Mouse (Mus musculus): ENCODE data around the gene Spo11. TPM values are rescaled to one million over a fixed set of nuclear protein-coding genes. Genes with fewer than 3 reads are reported as not detected.

Gene Spo11
- polyA plus RNA-seq, 1 experiment from 2014 or later = 0.09 TPM

DNA sequence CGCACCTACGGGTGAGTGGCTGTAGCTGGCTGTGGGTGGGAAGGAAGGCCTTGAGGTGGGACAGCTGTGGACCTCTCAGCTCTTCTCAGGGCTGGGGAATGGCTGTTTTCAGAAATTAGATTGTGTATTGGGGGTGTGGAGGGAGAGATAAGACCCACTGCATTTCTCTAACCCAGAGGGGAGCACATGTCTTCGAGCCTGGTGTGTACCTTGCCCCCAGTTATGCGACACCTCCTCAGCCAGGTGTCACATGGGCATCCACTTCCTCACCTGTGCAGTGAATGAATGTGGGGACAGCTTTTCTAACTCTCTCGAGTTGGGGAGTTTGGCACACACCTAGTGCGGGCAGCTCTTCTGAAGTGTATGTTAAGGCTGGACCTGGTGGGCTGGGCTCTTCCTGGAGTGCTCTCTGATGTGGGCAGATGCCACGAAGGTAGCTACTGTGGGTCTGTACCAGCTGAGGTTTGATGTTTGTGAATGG is 45.9 kb downstream of the Spo11 start:
- 90% methylated on average over 7 of the region's 7 CpGs for WGBS
- H3K27ac ChIP-seq (ENCODE audit: low read depth, low read length) = no peak overlapping the region
- H3K9me3 ChIP-seq (ENCODE audit: control insufficient read depth, low read length) = no peaks in the 10 kb centered on the region
- peaks cover 31% of the 10 kb centered on the region for H3K4me1 ChIP-seq (ENCODE audit: control insufficient read depth, insufficient read depth, low read length)
- 0 out of 2 replicates have a peak, but pooled peaks cover 4% of the 10 kb centered on the region for H3K36me3 ChIP-seq (ENCODE audit: control insufficient read depth, insufficient read depth, low read length)
- no peak overlapping the region for H3K9ac ChIP-seq (replicated peaks; ENCODE audit: low read depth, low read length)
- no peak for ATAC-seq (ENCODE audit: low read depth)
- H3K27me3 ChIP-seq (ENCODE audit: control insufficient read depth, insufficient read depth, low read length) = no peaks in the 10 kb centered on the region
- no peak overlapping the region for H3K4me3 ChIP-seq (ENCODE audit: low read depth, low read length)
- peak overlapping the region; percentile 91 for H3K4me2 ChIP-seq (ENCODE audit: low read depth, low read length)

DNA sequence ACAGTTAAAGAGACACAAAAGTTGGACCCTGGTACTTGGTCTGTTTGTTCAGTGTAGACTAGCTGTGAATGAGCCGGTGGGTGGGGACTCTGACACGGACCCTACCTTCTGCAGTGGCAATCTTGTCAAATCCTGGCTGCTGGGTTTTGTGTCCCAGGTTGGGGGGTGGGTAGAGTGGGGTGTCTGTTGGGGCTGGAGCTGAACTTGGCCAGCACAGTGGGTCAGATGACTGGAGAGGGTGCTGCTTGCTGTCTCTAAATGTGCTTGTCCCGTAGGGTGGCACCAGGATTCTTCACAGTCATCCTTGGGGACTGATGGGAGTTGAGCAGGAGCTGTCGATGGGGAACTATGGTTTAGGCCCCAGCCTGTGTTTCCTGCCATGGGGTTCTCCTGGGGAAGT is 46.5 kb downstream of the Spo11 start:
- Histone ChIP-seq H3K4me1 (ENCODE audit: control insufficient read depth, insufficient read depth, low read length) (peaks cover 32% of the 10 kb centered on the region), H3K9me3 (ENCODE audit: control insufficient read depth, low read length) (no peaks in the 10 kb centered on the region), H3K4me2 (ENCODE audit: low read depth, low read length) (0 out of 2 replicates have a peak overlapping the region, but pooled peaks have one; percentile 91), H3K36me3 (ENCODE audit: control insufficient read depth, insufficient read depth, low read length) (0 out of 2 replicates have a peak, but pooled peaks cover 4% of the 10 kb centered on the region), H3K9ac (replicated peaks; ENCODE audit: low read depth, low read length) (no peak overlapping the region), H3K4me3 (ENCODE audit: low read depth, low read length) (no peak overlapping the region), H3K27me3 (ENCODE audit: control insufficient read depth, insufficient read depth, low read length) (no peaks in the 10 kb centered on the region), H3K27ac (ENCODE audit: low read depth, low read length) (no peak overlapping the region)
- ATAC-seq (ENCODE audit: low read depth) = no peak
- 83% methylated on average over 4 of the region's 4 CpGs for WGBS

DNA sequence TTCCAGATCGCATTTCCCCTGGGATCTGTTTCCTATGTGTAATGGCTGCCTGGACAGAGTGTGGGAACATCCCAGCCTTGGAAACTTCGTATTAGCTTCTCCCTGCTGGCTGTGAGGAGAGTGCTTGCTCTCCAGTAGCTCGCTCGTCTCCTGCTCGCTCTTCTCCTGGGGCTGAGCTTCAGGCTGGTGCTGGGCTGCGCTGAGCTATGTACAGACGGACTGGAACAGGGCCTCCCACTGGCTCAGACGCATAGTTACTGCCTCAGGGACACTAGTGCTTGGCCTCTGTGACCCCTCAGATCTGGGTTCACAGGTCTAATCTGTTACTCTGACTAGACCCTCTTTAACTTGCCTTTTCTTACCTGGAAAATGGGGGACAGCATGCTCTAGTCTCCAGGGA is 46.9 kb downstream of the Spo11 start:
- peaks cover 7% of the 10 kb centered on the region; the same call in 1 of the 2 replicates for H3K36me3 ChIP-seq (ENCODE audit: control insufficient read depth, insufficient read depth, low read length)
- H3K4me2 ChIP-seq (ENCODE audit: low read depth, low read length) = no peak overlapping the region
- no peak overlapping the region for H3K9ac ChIP-seq (replicated peaks; ENCODE audit: low read depth, low read length)
- peaks cover 31% of the 10 kb centered on the region for H3K4me1 ChIP-seq (ENCODE audit: control insufficient read depth, insufficient read depth, low read length)
- ATAC-seq (ENCODE audit: low read depth) = no peak
- H3K4me3 ChIP-seq (ENCODE audit: low read depth, low read length) = no peak overlapping the region
- no peaks in the 10 kb centered on the region for H3K9me3 ChIP-seq (ENCODE audit: control insufficient read depth, low read length)
- no peak overlapping the region for H3K27ac ChIP-seq (ENCODE audit: low read depth, low read length)
- 78% methylated on average over 8 of the region's 8 CpGs for WGBS
- no peaks in the 10 kb centered on the region for H3K27me3 ChIP-seq (ENCODE audit: control insufficient read depth, insufficient read depth, low read length)

DNA sequence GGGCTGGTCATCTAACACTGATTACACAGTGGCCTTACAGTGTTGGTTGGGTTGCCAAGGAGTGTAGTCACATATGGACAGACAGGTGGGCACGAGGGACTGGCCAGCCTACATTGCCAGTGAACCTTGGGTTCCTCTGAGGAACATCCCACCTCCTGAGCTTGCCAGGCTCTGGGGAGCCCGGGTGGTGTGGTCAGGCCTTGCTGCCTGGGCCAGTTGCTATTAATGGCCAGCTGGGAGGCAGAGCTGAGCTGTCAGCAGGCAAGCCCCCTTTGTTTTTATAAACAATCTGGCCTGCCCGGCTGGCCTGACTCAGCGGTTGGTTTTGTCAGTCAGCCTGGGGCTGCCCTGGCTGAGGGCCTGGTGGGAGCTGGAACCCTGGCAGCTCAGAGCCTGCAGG is 47.4 kb downstream of the Spo11 start:
- WGBS = 19% methylated on average over 4 of the region's 4 CpGs
- Histone ChIP-seq H3K4me3 (ENCODE audit: low read depth, low read length) (no peak overlapping the region), H3K27ac (ENCODE audit: low read depth, low read length) (no peak overlapping the region), H3K9me3 (ENCODE audit: control insufficient read depth, low read length) (no peaks in the 10 kb centered on the region), H3K36me3 (ENCODE audit: control insufficient read depth, insufficient read depth, low read length) (peaks cover 7% of the 10 kb centered on the region; the same call in 1 of the 2 replicates), H3K4me2 (ENCODE audit: low read depth, low read length) (no peak overlapping the region), H3K9ac (replicated peaks; ENCODE audit: low read depth, low read length) (no peak overlapping the region), H3K27me3 (ENCODE audit: control insufficient read depth, insufficient read depth, low read length) (no peaks in the 10 kb centered on the region), H3K4me1 (ENCODE audit: control insufficient read depth, insufficient read depth, low read length) (peaks cover 28% of the 10 kb centered on the region)
- no peak for ATAC-seq (ENCODE audit: low read depth)

DNA sequence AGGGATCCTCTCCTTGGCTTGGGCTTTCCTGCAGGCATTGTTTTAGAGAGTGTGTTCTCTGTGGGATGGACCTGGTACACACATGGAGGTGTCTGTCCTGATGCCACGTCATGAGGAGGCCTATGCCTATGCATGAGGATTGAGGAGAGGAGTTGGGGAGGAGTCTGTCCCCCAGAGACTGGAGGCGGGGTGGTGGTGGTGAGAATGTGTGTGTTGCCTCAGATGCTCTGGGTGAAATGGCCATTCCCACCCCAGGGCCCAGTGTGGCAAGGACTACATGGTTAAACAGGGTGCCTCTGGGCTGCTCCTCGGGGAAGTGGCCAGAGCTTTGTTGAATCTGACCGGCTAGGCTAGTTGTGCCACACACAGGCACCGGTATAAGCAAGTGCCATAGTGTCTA is 48.8 kb downstream of the Spo11 start:
- Histone ChIP-seq H3K9ac (replicated peaks; ENCODE audit: low read depth, low read length) (no peak overlapping the region), H3K36me3 (ENCODE audit: control insufficient read depth, insufficient read depth, low read length) (peaks cover 7% of the 10 kb centered on the region), H3K4me3 (ENCODE audit: low read depth, low read length) (no peak overlapping the region), H3K27me3 (ENCODE audit: control insufficient read depth, insufficient read depth, low read length) (no peaks in the 10 kb centered on the region), H3K4me1 (ENCODE audit: control insufficient read depth, insufficient read depth, low read length) (peaks cover 28% of the 10 kb centered on the region), H3K4me2 (ENCODE audit: low read depth, low read length) (no peak overlapping the region), H3K27ac (ENCODE audit: low read depth, low read length) (no peak overlapping the region), H3K9me3 (ENCODE audit: control insufficient read depth, low read length) (no peaks in the 10 kb centered on the region)
- ATAC-seq (ENCODE audit: low read depth) = no peak
- 81% methylated on average over 5 of the region's 5 CpGs for WGBS

DNA sequence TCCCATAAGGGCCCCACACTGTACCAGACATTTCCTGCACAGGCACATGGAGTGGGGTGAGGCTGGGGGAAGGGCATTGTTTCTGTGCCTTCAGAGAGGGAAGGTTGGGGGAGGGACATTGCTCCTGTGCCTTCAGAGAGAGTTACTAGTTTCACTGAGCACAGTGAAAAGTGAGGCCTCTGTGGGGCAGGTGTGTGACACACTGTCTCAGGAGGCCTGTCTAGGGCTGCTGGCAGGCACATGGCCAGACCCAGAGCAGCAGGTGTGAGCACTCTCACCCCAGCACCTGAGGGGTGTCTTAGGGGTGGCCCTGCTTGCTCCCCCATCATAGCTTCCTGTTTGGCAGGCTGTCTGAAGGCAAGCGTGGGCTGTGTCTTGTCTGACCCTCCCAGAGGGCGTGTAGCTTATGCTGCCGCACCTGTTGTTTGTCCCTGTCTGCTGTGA is 49.2 kb downstream of the Spo11 start:
- Histone ChIP-seq H3K27me3 (ENCODE audit: control insufficient read depth, insufficient read depth, low read length) (no peaks in the 10 kb centered on the region), H3K4me2 (ENCODE audit: low read depth, low read length) (no peak overlapping the region), H3K36me3 (ENCODE audit: control insufficient read depth, insufficient read depth, low read length) (peaks cover 7% of the 10 kb centered on the region), H3K4me3 (ENCODE audit: low read depth, low read length) (no peak overlapping the region), H3K4me1 (ENCODE audit: control insufficient read depth, insufficient read depth, low read length) (peaks cover 28% of the 10 kb centered on the region), H3K27ac (ENCODE audit: low read depth, low read length) (no peak overlapping the region), H3K9me3 (ENCODE audit: control insufficient read depth, low read length) (no peaks in the 10 kb centered on the region), H3K9ac (replicated peaks; ENCODE audit: low read depth, low read length) (no peak overlapping the region)
- 90% methylated on average over 3 of the region's 3 CpGs for WGBS
- ATAC-seq (ENCODE audit: low read depth) = no peak

DNA sequence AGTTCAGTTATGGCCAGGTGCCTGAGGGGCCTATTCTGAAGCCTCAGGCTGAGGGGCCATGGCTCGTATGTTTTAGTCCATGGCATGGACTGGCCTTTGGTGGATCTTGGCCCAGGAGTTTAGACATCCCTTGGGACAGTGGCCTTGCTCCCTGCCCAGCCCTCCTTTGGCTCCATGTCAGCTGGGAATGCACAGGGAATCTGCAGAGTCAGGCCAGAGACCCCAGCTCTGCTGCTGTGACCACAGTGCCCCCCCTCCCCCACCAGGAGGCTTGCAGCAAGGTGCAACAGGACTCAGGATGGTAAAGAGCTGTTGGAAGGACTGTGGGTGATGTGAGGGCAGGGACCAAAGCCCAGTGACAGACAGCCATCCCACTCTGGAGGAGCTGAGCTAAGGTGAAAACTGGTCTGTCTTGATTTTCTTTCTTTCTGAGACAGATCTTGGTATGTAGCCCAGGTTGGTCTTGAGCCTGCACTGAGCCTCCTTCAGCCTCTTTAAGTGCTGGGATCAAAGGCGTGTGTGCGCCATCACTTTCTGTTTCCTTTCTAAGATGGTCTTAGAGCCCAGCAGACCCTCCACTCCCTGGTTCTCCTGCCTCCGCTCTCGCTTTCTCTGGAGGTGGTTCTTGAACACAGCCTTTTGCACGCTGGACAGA is 49.8 kb downstream of the Spo11 start:
- no peak overlapping the region for H3K27ac ChIP-seq (ENCODE audit: low read depth, low read length)
- H3K9me3 ChIP-seq (ENCODE audit: control insufficient read depth, low read length) = no peaks in the 10 kb centered on the region
- H3K27me3 ChIP-seq (ENCODE audit: control insufficient read depth, insufficient read depth, low read length) = no peaks in the 10 kb centered on the region
- H3K9ac ChIP-seq (replicated peaks; ENCODE audit: low read depth, low read length) = no peak overlapping the region
- ATAC-seq (ENCODE audit: low read depth) = no peak
- H3K4me3 ChIP-seq (ENCODE audit: low read depth, low read length) = no peak overlapping the region
- 90% methylated on average over 6 of the region's 6 CpGs for WGBS
- peaks cover 27% of the 10 kb centered on the region for H3K4me1 ChIP-seq (ENCODE audit: control insufficient read depth, insufficient read depth, low read length)
- peaks cover 10% of the 10 kb centered on the region for H3K36me3 ChIP-seq (ENCODE audit: control insufficient read depth, insufficient read depth, low read length)
- no peak overlapping the region for H3K4me2 ChIP-seq (ENCODE audit: low read depth, low read length)

DNA sequence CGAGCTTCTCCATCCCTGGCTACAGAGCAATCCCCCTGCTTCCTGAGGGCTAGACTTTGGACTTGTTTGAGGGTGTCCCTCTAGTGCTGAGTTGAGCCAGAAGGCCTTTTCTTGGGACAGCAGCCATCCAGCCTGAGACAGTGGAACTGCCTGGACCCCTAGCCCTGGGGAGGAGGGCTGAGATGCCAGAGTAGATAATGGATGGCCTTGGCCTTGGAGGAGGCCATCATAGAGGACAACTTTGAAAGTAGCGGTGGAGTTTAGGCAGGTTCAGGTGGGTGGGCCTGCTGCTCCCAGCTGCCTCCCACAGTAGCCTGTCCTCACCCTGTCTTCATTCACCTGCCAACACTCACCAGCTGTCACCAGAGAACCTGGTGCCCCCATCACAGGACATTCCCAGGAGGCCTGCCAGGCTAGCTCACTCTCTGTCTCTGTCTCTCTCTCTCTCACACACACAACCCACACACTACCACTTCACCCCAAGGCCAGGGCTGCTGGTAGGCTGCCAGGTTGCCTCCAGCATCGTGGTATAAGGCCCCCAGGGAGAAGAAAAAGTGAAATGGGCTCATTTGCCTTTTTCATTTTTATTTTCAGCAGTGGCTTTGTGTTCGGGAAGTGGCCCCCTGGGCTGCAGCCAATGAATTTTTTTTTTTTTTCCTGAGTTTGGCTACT is 50.5 kb downstream of the Spo11 start:
- Histone ChIP-seq H3K4me1 (ENCODE audit: control insufficient read depth, insufficient read depth, low read length) (peaks cover 21% of the 10 kb centered on the region), H3K9ac (replicated peaks; ENCODE audit: low read depth, low read length) (no peak overlapping the region), H3K9me3 (ENCODE audit: control insufficient read depth, low read length) (no peaks in the 10 kb centered on the region), H3K27me3 (ENCODE audit: control insufficient read depth, insufficient read depth, low read length) (no peaks in the 10 kb centered on the region), H3K27ac (ENCODE audit: low read depth, low read length) (no peak overlapping the region), H3K36me3 (ENCODE audit: control insufficient read depth, insufficient read depth, low read length) (peaks cover 10% of the 10 kb centered on the region), H3K4me3 (ENCODE audit: low read depth, low read length) (no peak overlapping the region), H3K4me2 (ENCODE audit: low read depth, low read length) (no peak overlapping the region)
- WGBS = 76% methylated on average over 4 of the region's 4 CpGs
- ATAC-seq (ENCODE audit: low read depth) = no peak

DNA sequence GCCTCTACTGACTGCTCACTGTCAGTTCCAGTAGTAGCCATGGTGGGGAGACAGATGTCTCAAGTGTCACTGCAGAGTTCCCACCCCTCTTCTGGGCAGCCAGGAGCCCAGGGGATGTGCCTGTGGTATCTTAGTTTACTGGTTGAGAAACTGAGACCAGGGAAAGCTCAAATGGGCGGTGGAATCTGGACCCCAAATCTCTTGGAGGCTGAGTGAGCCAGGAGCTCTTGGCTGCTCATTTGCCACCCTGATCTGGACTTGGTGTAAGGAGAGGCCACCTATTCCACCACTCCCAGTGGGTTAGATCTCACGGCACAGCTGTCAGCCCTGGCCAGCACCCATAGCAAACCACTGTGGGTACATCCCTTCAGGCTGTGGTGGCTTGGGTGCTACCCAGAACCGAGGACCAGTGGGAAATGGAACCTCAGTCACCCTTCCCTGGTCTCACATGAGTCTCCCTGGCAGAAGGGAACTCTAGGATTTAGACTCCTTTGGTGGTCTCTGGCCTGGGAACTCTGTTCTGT is 51.1 kb downstream of the Spo11 start:
- H3K27me3 ChIP-seq (ENCODE audit: control insufficient read depth, insufficient read depth, low read length) = no peaks in the 10 kb centered on the region
- H3K36me3 ChIP-seq (ENCODE audit: control insufficient read depth, insufficient read depth, low read length) = peaks cover 12% of the 10 kb centered on the region
- 94% methylated on average over 3 of the region's 3 CpGs for WGBS
- no peaks in the 10 kb centered on the region for H3K9me3 ChIP-seq (ENCODE audit: control insufficient read depth, low read length)
- peaks cover 15% of the 10 kb centered on the region for H3K4me1 ChIP-seq (ENCODE audit: control insufficient read depth, insufficient read depth, low read length)
- ATAC-seq (ENCODE audit: low read depth) = no peak
- H3K9ac ChIP-seq (replicated peaks; ENCODE audit: low read depth, low read length) = no peak overlapping the region
- no peak overlapping the region for H3K27ac ChIP-seq (ENCODE audit: low read depth, low read length)
- H3K4me3 ChIP-seq (ENCODE audit: low read depth, low read length) = no peak overlapping the region
- H3K4me2 ChIP-seq (ENCODE audit: low read depth, low read length) = no peak overlapping the region
